Mouse (Mus musculus) CH12.LX (cell line): ENCODE measurements around the gene Abr. TPM values are rescaled to one million over a fixed set of nuclear protein-coding genes. Genes with fewer than 3 reads are reported as not detected.
A peak's percentile ranks its signal among the peaks of the same experiment; 100 is the strongest.

Experiments
- DNase-seq: peaks from one replicate; pipeline ENCODE4 v3.0.0-alpha.2; 2013; ENCODE audit errors: extremely low read depth
- H3K27ac ChIP-seq: 2 replicates; pipeline ENCODE4 v1.5.1; 2012; ENCODE audit warnings: low read depth, mild to moderate bottlenecking, control low read depth, moderate library complexity; ENCODE audit not compliant: insufficient read depth
- H3K27me3 ChIP-seq: replicated peaks from 2 replicates; pipeline ENCODE3; 2012; ENCODE audit warnings: inconsistent platforms
- H3K36me3 ChIP-seq, 2 experiments: replicated peaks in 1 of 2; 2 replicates each; pipeline versions ENCODE3 to v1.6.1; 2012; ENCODE audit warnings: inconsistent platforms in 1 of 2, low read length in 1 of 2, mild to moderate bottlenecking in 1 of 2, mixed read lengths in 1 of 2, moderate library complexity in 1 of 2; ENCODE audit not compliant: control insufficient read depth in 1 of 2, insufficient read depth in 1 of 2
- H3K4me1 ChIP-seq, 2 experiments: 2 replicates each; pipeline ENCODE4 v1.6.1; 2012; ENCODE audit warnings: inconsistent platforms in 1 of 2, moderate library complexity in 1 of 2; ENCODE audit not compliant: insufficient read depth in 2 of 2, control insufficient read depth in 1 of 2
- H3K4me2 ChIP-seq: 2 replicates; pipeline ENCODE4 v1.6.1; 2012; ENCODE audit warnings: low read depth, mild to moderate bottlenecking, control low read depth; ENCODE audit not compliant: poor library complexity, insufficient read depth, severe bottlenecking
- H3K4me3 ChIP-seq, 3 experiments: fragments of 150-350 bp in 1 of 3; sonication (generic) in 1 of 3; replicated peaks in 1 of 3; 2 replicates each; pipeline versions ENCODE3 to v1.5.1; 2011 to 2012; ENCODE audit warnings: low read depth in 2 of 3, low read length in 2 of 3, mild to moderate bottlenecking in 2 of 3, moderate library complexity in 2 of 3, control low read depth in 1 of 3, improper control_type of control experiment in 1 of 3, inconsistent platforms in 1 of 3, mixed read lengths in 1 of 3; ENCODE audit not compliant: poor library complexity in 1 of 3
- H3K79me2 ChIP-seq: replicated peaks from 2 replicates; pipeline ENCODE4 v1.6.1; 2012; ENCODE audit warnings: mild to moderate bottlenecking, moderate library complexity; ENCODE audit not compliant: control insufficient read depth, poor library complexity, insufficient read depth, severe bottlenecking; ENCODE audit errors: extremely low read depth
- H3K9ac ChIP-seq: 2 replicates; pipeline ENCODE4 v1.6.1; 2012; ENCODE audit warnings: low read depth, mild to moderate bottlenecking, control low read depth, moderate library complexity; ENCODE audit not compliant: insufficient read depth
- H3K9me3 ChIP-seq: replicated peaks from 2 replicates; pipeline ENCODE3; 2012; ENCODE audit warnings: low read length, inconsistent platforms, mixed read lengths
- BHLHE40 ChIP-seq: IDR thresholded peaks from 2 replicates; pipeline ENCODE4 v1.6.1; 2011; ENCODE audit warnings: mild to moderate bottlenecking, low read depth, low read length, improper control_type of control experiment
- CHD2 ChIP-seq: IDR thresholded peaks from 2 replicates; pipeline ENCODE4 v1.6.1; 2011; ENCODE audit warnings: low read length, improper control_type of control experiment
- ELF1 ChIP-seq: IDR thresholded peaks from 2 replicates; pipeline ENCODE4 v1.6.1; 2014; ENCODE audit warnings: low read depth, mild to moderate bottlenecking, inconsistent platforms, low read length, improper control_type of control experiment
- EP300 ChIP-seq: IDR thresholded peaks from 2 replicates; pipeline ENCODE4 v1.6.1; 2011; ENCODE audit warnings: low read length, improper control_type of control experiment
- ETS1 ChIP-seq: conservative IDR thresholded peaks from 2 replicates; pipeline ENCODE4 v1.6.1; 2012; ENCODE audit warnings: low read depth, mild to moderate bottlenecking, inconsistent platforms, low read length, improper control_type of control experiment, moderate library complexity
- HCFC1 ChIP-seq: IDR thresholded peaks from 2 replicates; pipeline ENCODE4 v1.6.1; 2012; ENCODE audit warnings: low read depth, mild to moderate bottlenecking, inconsistent platforms, low read length, improper control_type of control experiment
- IRF4 ChIP-seq: IDR thresholded peaks from 2 replicates; pipeline ENCODE4 v1.6.1; 2014; ENCODE audit warnings: low read depth, mild to moderate bottlenecking, inconsistent platforms, low read length, improper control_type of control experiment
- JUN ChIP-seq: IDR thresholded peaks from 2 replicates; pipeline ENCODE4 v1.6.1; 2011; ENCODE audit warnings: low read depth, mild to moderate bottlenecking, low read length, improper control_type of control experiment, moderate library complexity; ENCODE audit not compliant: insufficient read depth
- JUND ChIP-seq: conservative IDR thresholded peaks from 2 replicates; pipeline ENCODE4 v1.6.1; 2011; ENCODE audit warnings: low read depth, low read length, improper control_type of control experiment
- KAT2A ChIP-seq: IDR thresholded peaks from 2 replicates; pipeline ENCODE4 v1.6.1; 2012; ENCODE audit warnings: low read length, improper control_type of control experiment, inconsistent platforms; ENCODE audit not compliant: insufficient replicate concordance
- MAFK ChIP-seq: IDR thresholded peaks from 2 replicates; pipeline ENCODE4 v1.6.1; 2011; ENCODE audit warnings: low read length, improper control_type of control experiment; ENCODE audit not compliant: insufficient replicate concordance
- MAX ChIP-seq: IDR thresholded peaks from 2 replicates; pipeline ENCODE4 v1.6.1; 2011; ENCODE audit warnings: low read length, improper control_type of control experiment
- MAZ ChIP-seq: IDR thresholded peaks from 2 replicates; pipeline ENCODE4 v1.6.1; 2012; ENCODE audit warnings: low read depth, mild to moderate bottlenecking, inconsistent platforms, low read length, improper control_type of control experiment, moderate library complexity
- MEF2A ChIP-seq: IDR thresholded peaks from 2 replicates; pipeline ENCODE4 v1.6.1; 2014; ENCODE audit warnings: low read depth, mild to moderate bottlenecking, inconsistent platforms, low read length, improper control_type of control experiment, borderline replicate concordance
- MXI1 ChIP-seq: IDR thresholded peaks from 2 replicates; pipeline ENCODE4 v1.6.1; 2011; ENCODE audit warnings: mild to moderate bottlenecking, low read depth, low read length, improper control_type of control experiment
- MYC ChIP-seq: IDR thresholded peaks from 2 replicates; pipeline ENCODE4 v1.6.1; 2011; ENCODE audit warnings: low read depth, mild to moderate bottlenecking, improper control_type of control experiment, low read length
- NELFE ChIP-seq: IDR thresholded peaks from 2 replicates; pipeline ENCODE4 v1.6.1; 2011; ENCODE audit warnings: low read depth, low read length, improper control_type of control experiment
- POLR2A ChIP-seq: IDR thresholded peaks from 2 replicates; pipeline ENCODE4 v1.6.1; 2011; ENCODE audit warnings: low read depth, mild to moderate bottlenecking, improper control_type of control experiment, low read length
- POLR2AphosphoS2 ChIP-seq: IDR thresholded peaks from 2 replicates; pipeline ENCODE4 v1.6.1; 2011; ENCODE audit warnings: low read depth, low read length, improper control_type of control experiment
- RAD21 ChIP-seq: IDR thresholded peaks from 2 replicates; pipeline ENCODE4 v1.6.1; 2011; ENCODE audit warnings: low read depth, mild to moderate bottlenecking, low read length, improper control_type of control experiment, moderate library complexity
- RCOR1 ChIP-seq: conservative IDR thresholded peaks from 2 replicates; pipeline ENCODE4 v1.6.1; 2012; ENCODE audit warnings: low read depth, mild to moderate bottlenecking, inconsistent platforms, low read length, improper control_type of control experiment
- SIN3A ChIP-seq: IDR thresholded peaks from 2 replicates; pipeline ENCODE4 v1.6.1; 2012; ENCODE audit warnings: low read length, improper control_type of control experiment, inconsistent platforms
- SMC3 ChIP-seq: IDR thresholded peaks from 2 replicates; pipeline ENCODE4 v1.6.1; 2011; ENCODE audit warnings: low read depth, low read length, improper control_type of control experiment
- TBP ChIP-seq: conservative IDR thresholded peaks from 2 replicates; pipeline ENCODE4 v1.6.1; 2011; ENCODE audit warnings: low read depth, low read length, improper control_type of control experiment
- TCF12 ChIP-seq: IDR thresholded peaks from 2 replicates; pipeline ENCODE4 v1.6.1; 2014; ENCODE audit warnings: low read depth, mild to moderate bottlenecking, inconsistent platforms, low read length, improper control_type of control experiment
- USF1 ChIP-seq: IDR thresholded peaks from 2 replicates; pipeline ENCODE4 v1.6.1; 2014; ENCODE audit warnings: low read depth, mild to moderate bottlenecking, inconsistent platforms, low read length, improper control_type of control experiment
- USF2 ChIP-seq: conservative IDR thresholded peaks from 2 replicates; pipeline ENCODE4 v1.6.1; 2011; ENCODE audit warnings: low read depth, low read length, improper control_type of control experiment
- ZKSCAN1 ChIP-seq: IDR thresholded peaks from 2 replicates; pipeline ENCODE4 v1.6.1; 2012; ENCODE audit warnings: low read depth, inconsistent platforms, low read length, improper control_type of control experiment, borderline replicate concordance
- ZMIZ1 ChIP-seq: IDR thresholded peaks from 2 replicates; pipeline ENCODE4 v1.6.1; 2012; ENCODE audit warnings: low read depth, mild to moderate bottlenecking, inconsistent platforms, low read length, improper control_type of control experiment
- dilution Hi-C: fragments of 300-500 bp; cut with MboI; formaldehyde crosslinking; loops from 2 replicates; pipeline ENCODE4 v1.14.3; 2020; ENCODE audit warnings: low sequenced_read_pairs; ENCODE audit not compliant: extremely low pct_unique_long_range_greater_than_20kb, extremely low pct_ligation_motif_present
- in situ Hi-C: fragments of 300-500 bp; cut with MboI; formaldehyde crosslinking; loops from 3 replicates; pipeline ENCODE4 v1.14.3; 2019; ENCODE audit warnings: low sequenced_read_pairs, low pct_ligation_motif_present, low pct_unique_long_range_greater_than_20kb, mixed read lengths
- polyA plus RNA-seq: library from polyadenylated mRNA; unstranded; fragments of >175 nt; gene quantifications from 2 replicates; pipeline ENCODE4 v1.2.1, GENCODE M21; 2012; ENCODE audit warnings: low read depth; ENCODE audit not compliant: insufficient read length
- total RNA-seq, 2 experiments: library from RNA; depleted of rRNA; stranded (reverse); fragments of 300-350 nt in 1 of 2; fragments of >200 nt in 1 of 2; gene quantifications; 2 replicates each; pipeline ENCODE4 v1.2.3; 2012 to 2014

The Abr gene
- total and polyA plus RNA-seq, 3 experiments, result 21.0 to 49.5 (median 37.4) TPM

- no peak overlapping the region for H3K4me3 ChIP-seq
- dilution Hi-C loops, result no loop called here
- TF ChIP-seq USF2 (no peak), POLR2A (no peak), EP300 (peak; percentile 76), JUND (peak; percentile 80), CHD2 (peak; percentile 40; the same call in 1 of the 2 replicates), TCF12 (0 out of 2 replicates have a peak, but pooled peaks have one; percentile 17), JUN (peak; percentile 86), MYC (0 out of 2 replicates have a peak, but pooled peaks have one; percentile 42), ELF1 (no peak), USF1 (no peak), ETS1 (peak; percentile 72), SIN3A (peak; percentile 23; the same call in 1 of the 2 replicates), IRF4 (peak; percentile 85), BHLHE40 (peak; percentile 86), MEF2A (peak; percentile 89), MAX (peak; percentile 69)
- TF ChIP-seq, all 38 proteins: peak for 12
- Histone ChIP-seq H3K27ac (peak overlapping the region; percentile 99), H3K4me1 (peaks cover 43 to 81% of the 10 kb centered on the region in 2 experiments), H3K36me3 (peaks cover 4 to 27% of the 10 kb centered on the region in 2 experiments), H3K9ac (peak overlapping the region; percentile 49), H3K9me3 (no peaks in the 10 kb centered on the region), H3K79me2 (no peaks in the 10 kb centered on the region), H3K4me2 (peak overlapping the region; percentile 91), H3K27me3 (no peaks in the 10 kb centered on the region)
- peak; percentile 71 for DNase-seq
- in situ Hi-C loops, result no loop called here
Measured at GRCm38 (mm10) chr11:76484033-76484432, 138.1 kb downstream of the Abr start.

DNA sequence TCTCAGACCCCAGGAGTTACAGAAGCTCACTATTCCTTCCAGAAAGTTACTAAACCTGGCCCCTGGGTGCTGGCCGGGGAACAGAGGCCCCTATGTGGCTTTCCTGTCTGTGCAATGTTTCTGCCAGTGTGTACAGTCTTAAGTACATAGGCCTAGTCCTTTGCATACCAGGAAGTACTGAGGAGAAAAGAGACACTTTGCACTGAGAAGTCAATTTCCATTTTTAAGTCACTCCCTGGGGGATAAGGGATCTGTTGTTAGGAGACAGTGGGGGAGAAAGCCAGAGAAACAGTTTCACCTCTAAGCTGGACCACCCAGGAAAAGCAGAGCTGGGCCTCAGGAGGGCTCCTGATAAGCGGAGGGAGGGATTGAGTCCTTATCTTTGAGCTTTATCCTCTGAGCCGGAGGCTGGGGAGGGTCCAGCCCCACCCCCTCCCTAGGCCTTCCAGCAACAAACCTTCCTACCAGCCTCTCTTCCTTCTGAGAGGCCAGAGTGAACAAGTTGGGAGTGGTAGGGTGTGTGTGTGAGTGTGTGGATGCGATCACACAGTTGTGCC is 138.9 kb downstream of the Abr start:
- H3K4me2 ChIP-seq, result peak overlapping the region; percentile 91
- H3K36me3 ChIP-seq, result peaks cover 10 to 35% of the 10 kb centered on the region in 2 experiments
- H3K9ac ChIP-seq, result peak overlapping the region; percentile 49
- H3K27ac ChIP-seq, result peak overlapping the region; percentile 99
- H3K27me3 ChIP-seq, result no peaks in the 10 kb centered on the region
- H3K4me1 ChIP-seq, result peaks cover 50 to 89% of the 10 kb centered on the region in 2 experiments
- no peaks in the 10 kb centered on the region for H3K79me2 ChIP-seq
- no peaks in the 10 kb centered on the region for H3K9me3 ChIP-seq
- in situ Hi-C loops (no loop called here), dilution Hi-C loops (no loop called here)
- H3K4me3 ChIP-seq, result peak overlapping the region in 1 of 3 experiments; percentile 5
- DNase-seq, result peak; percentile 94
- TF ChIP-seq RAD21 (no peak; the same call in 1 of the 2 replicates), MAFK (peak; percentile 56; the same call in 1 of the 2 replicates), MAZ (peak; percentile 63; the same call in 1 of the 2 replicates), JUN (peak; percentile 35; the same call in 1 of the 2 replicates), IRF4 (peak; percentile 90), POLR2A (peak; percentile 74), TCF12 (peak; percentile 86), POLR2AphosphoS2 (peak; percentile 54; the same call in 1 of the 2 replicates), BHLHE40 (peak; percentile 74), EP300 (peak; percentile 87), RCOR1 (no peak), ETS1 (peak; percentile 88), ZMIZ1 (no peak), JUND (peak; percentile 47; the same call in 1 of the 2 replicates), MXI1 (peak; percentile 27; the same call in 1 of the 2 replicates), HCFC1 (peak; percentile 46; the same call in 1 of the 2 replicates), SIN3A (peak; percentile 92), ZKSCAN1 (no peak), NELFE (peak; percentile 62; the same call in 1 of the 2 replicates), SMC3 (no peak), TBP (peak; percentile 94), ELF1 (peak; percentile 95), KAT2A (0 out of 2 replicates have a peak, but pooled peaks have one; percentile 57), CHD2 (peak; percentile 76), MEF2A (peak; percentile 94)
